Mouse (Mus musculus) T-helper 17 cell (primary cell): ENCODE measurements around the gene Tekt1.

Source experiments
- in situ Hi-C, 2 experiments: fragments of 300-600 bp; cut with MboI, MseI; formaldehyde crosslinking; loops; 1 replicate in 1 of 2; 2 replicates in 1 of 2; pipeline ENCODE4 v1.15.1; 2025; ENCODE audit warnings: high pct_unique_total_duplicates in 2 of 2

Gene Tekt1

GRCm38 (mm10) chr11:72393243-72393642, 31.0 kb upstream of the Tekt1 start:
- in situ Hi-C loops, result no loop called here

- in situ Hi-C loops, result no loop called here
Measured at GRCm38 (mm10) chr11:72391181-72391580, 28.9 kb upstream of the Tekt1 start.

- in situ Hi-C loops, result no loop called here
Measured at GRCm38 (mm10) chr11:72389407-72390142, 27.3 kb upstream of the Tekt1 start.

GRCm38 (mm10) chr11:72388113-72388529, 25.9 kb upstream of the Tekt1 start:
- in situ Hi-C loops, result no loop called here

- in situ Hi-C loops, result no loop called here
Measured at GRCm38 (mm10) chr11:72379351-72379750, 17.1 kb upstream of the Tekt1 start.

GRCm38 (mm10) chr11:72378222-72378621, 16.0 kb upstream of the Tekt1 start:
- in situ Hi-C loops, result no loop called here

GRCm38 (mm10) chr11:72376562-72376961, 14.3 kb upstream of the Tekt1 start:
- in situ Hi-C loops, result no loop called here

- in situ Hi-C loops, result loop anchor here in 1 of 2 experiments (25.0 kb wide), 1 partner anchor 958 kb away; no protein-coding TSS in a partner anchor
Measured at GRCm38 (mm10) chr11:72369904-72370672, 7.8 kb upstream of the Tekt1 start.

- in situ Hi-C loops, result loop anchor here in 1 of 2 experiments (25.0 kb wide), 1 partner anchor 956 kb away; no protein-coding TSS in a partner anchor
Measured at GRCm38 (mm10) chr11:72367934-72368674, 5.9 kb upstream of the Tekt1 start.

- in situ Hi-C loops, result loop anchor here in 1 of 2 experiments (25.0 kb wide), 1 partner anchor 954 kb away; no protein-coding TSS in a partner anchor
Measured at GRCm38 (mm10) chr11:72366126-72366525, 3.9 kb upstream of the Tekt1 start.

- in situ Hi-C loops, result loop anchor here in 1 of 2 experiments (25.0 kb wide), 1 partner anchor 952 kb away; no protein-coding TSS in a partner anchor
Measured at GRCm38 (mm10) chr11:72364526-72364925, 2.3 kb upstream of the Tekt1 start.

GRCm38 (mm10) chr11:72363523-72364240, 1.4 kb upstream of the Tekt1 start:
- in situ Hi-C loops, result loop anchor here in 1 of 2 experiments (25.0 kb wide), 1 partner anchor 951 kb away; no protein-coding TSS in a partner anchor

- in situ Hi-C loops, result loop anchor here in 1 of 2 experiments (25.0 kb wide), 1 partner anchor 949 kb away; no protein-coding TSS in a partner anchor
Measured at GRCm38 (mm10) chr11:72361385-72362346, 576 bp downstream of the Tekt1 start.

GRCm38 (mm10) chr11:72354971-72355728, 7.1 kb downstream of the Tekt1 start:
- in situ Hi-C loops, result loop anchor here (5.0 to 25.0 kb wide), 3 partner anchors 67 to 943 kb away; partner anchors contain the start of gene Ggt6 (in 1 of the 2)

GRCm38 (mm10) chr11:72353186-72353585, 9.1 kb downstream of the Tekt1 start:
- in situ Hi-C loops, result loop anchor here (5.0 to 25.0 kb wide), 2 partner anchors 84 to 941 kb away; partner anchors contain the start of gene Ggt6 (in 1 of the 2)

- in situ Hi-C loops, result loop anchor here (5.0 to 25.0 kb wide), 2 partner anchors 85 to 940 kb away; partner anchors contain the start of gene Ggt6 (in 1 of the 2)
Measured at GRCm38 (mm10) chr11:72352272-72352671, 10.0 kb downstream of the Tekt1 start.

GRCm38 (mm10) chr11:72349652-72350051, 12.6 kb downstream of the Tekt1 start:
- in situ Hi-C loops, result loop anchor here (5.0 to 25.0 kb wide), 2 partner anchors 88 to 937 kb away; partner anchors contain the start of gene Ggt6 (in 1 of the 2)

- in situ Hi-C loops, result no loop called here
Measured at GRCm38 (mm10) chr11:72349016-72349415, 13.2 kb downstream of the Tekt1 start.
